Mouse (Mus musculus): Measurements from ENCODE around the gene Ugt1a6a.
"Not testable (repeated sequence)": the region's sequence is repeated elsewhere in the genome, so short reads cannot be mapped to it uniquely, and the experiment has no call there.

GRCm38 (mm10) chr1:88135229-88135904 is 758 bp downstream of the Ugt1a6a start:
- TF ChIP-seq CTCF (conservative IDR thresholded peaks at IDR 0.05; ENCODE audit: insufficient read depth, insufficient read length, low read depth, low read length); POLR2A (IDR thresholded peaks at IDR 0.05; ENCODE audit: low read depth, low read length): not testable (repeated sequence)

Data from kidney, adult 2 months (tissue).